Mouse (Mus musculus): Measurements from ENCODE around the gene Rnf182.

The Rnf182 gene

GRCm38 (mm10) chr13:43615577-43616254 is at the start of gene Rnf182:
Gene Rnf182 (plus strand): TSS chr13:43615710.
- no peak for DNase-seq (ENCODE audit: low spot score in 2 of 2)

GRCm38 (mm10) chr13:43566184-43566583 is 49.3 kb upstream of the Rnf182 start:
- no peak for DNase-seq (ENCODE audit: low spot score in 2 of 2)

- DNase-seq (ENCODE audit: low spot score in 2 of 2): no peak
Observed at GRCm38 (mm10) chr13:43567141-43567891, 48.2 kb upstream of the Rnf182 start.

- no peak for DNase-seq (ENCODE audit: low spot score in 2 of 2)
Observed at GRCm38 (mm10) chr13:43573979-43574378, 41.5 kb upstream of the Rnf182 start.

GRCm38 (mm10) chr13:43575431-43575830 is 40.1 kb upstream of the Rnf182 start:
- DNase-seq (ENCODE audit: low spot score in 2 of 2): no peak

- peak in 1 of 2 experiments; percentile 15 for DNase-seq (ENCODE audit: low spot score in 2 of 2)
Observed at GRCm38 (mm10) chr13:43577254-43577653, 38.3 kb upstream of the Rnf182 start.

GRCm38 (mm10) chr13:43577766-43578165 is 37.7 kb upstream of the Rnf182 start:
- no peak for DNase-seq (ENCODE audit: low spot score in 2 of 2)

GRCm38 (mm10) chr13:43579740-43580139 is 35.8 kb upstream of the Rnf182 start:
- peak in 1 of 2 experiments; percentile 22 for DNase-seq (ENCODE audit: low spot score in 2 of 2)

- no peak for DNase-seq (ENCODE audit: low spot score in 2 of 2)
Observed at GRCm38 (mm10) chr13:43580661-43581060, 34.8 kb upstream of the Rnf182 start.

- DNase-seq (ENCODE audit: low spot score in 2 of 2): no peak
Observed at GRCm38 (mm10) chr13:43582961-43583360, 32.5 kb upstream of the Rnf182 start.

GRCm38 (mm10) chr13:43583504-43583903 is 32.0 kb upstream of the Rnf182 start:
- DNase-seq (ENCODE audit: low spot score in 2 of 2): no peak

- no peak for DNase-seq (ENCODE audit: low spot score in 2 of 2)
Observed at GRCm38 (mm10) chr13:43585335-43585734, 30.2 kb upstream of the Rnf182 start.

GRCm38 (mm10) chr13:43586966-43587365 is 28.5 kb upstream of the Rnf182 start:
- DNase-seq (ENCODE audit: low spot score in 2 of 2): no peak

GRCm38 (mm10) chr13:43587844-43588840 is 27.4 kb upstream of the Rnf182 start:
- DNase-seq (ENCODE audit: low spot score in 2 of 2): no peak

- no peak for DNase-seq (ENCODE audit: low spot score in 2 of 2)
Observed at GRCm38 (mm10) chr13:43591828-43592680, 23.5 kb upstream of the Rnf182 start.

- no peak for DNase-seq (ENCODE audit: low spot score in 2 of 2)
Observed at GRCm38 (mm10) chr13:43592681-43593068, 22.8 kb upstream of the Rnf182 start.

- peak in 1 of 2 experiments; percentile 44 for DNase-seq (ENCODE audit: low spot score in 2 of 2)
Observed at GRCm38 (mm10) chr13:43595896-43596295, 19.6 kb upstream of the Rnf182 start.

GRCm38 (mm10) chr13:43600967-43601366 is 14.5 kb upstream of the Rnf182 start:
- DNase-seq (ENCODE audit: low spot score in 2 of 2): no peak

GRCm38 (mm10) chr13:43602440-43602839 is 13.1 kb upstream of the Rnf182 start:
- no peak for DNase-seq (ENCODE audit: low spot score in 2 of 2)

GRCm38 (mm10) chr13:43603042-43603441 is 12.5 kb upstream of the Rnf182 start:
- DNase-seq (ENCODE audit: low spot score in 2 of 2): no peak

- no peak for DNase-seq (ENCODE audit: low spot score in 2 of 2)
Observed at GRCm38 (mm10) chr13:43608854-43609253, 6.7 kb upstream of the Rnf182 start.
